Mouse (Mus musculus) bone marrow macrophage, adult 2 months (primary cell): Measurements from ENCODE around the gene Nts.

Source experiments
- CTCF ChIP-seq: IDR thresholded peaks from 2 replicates; pipeline ENCODE4 v1.5.1; 2012; ENCODE audit warnings: low read depth, mild to moderate bottlenecking, low read length, moderate library complexity
- POLR2A ChIP-seq: IDR thresholded peaks from 2 replicates; pipeline ENCODE4 v1.6.1; 2012; ENCODE audit warnings: mild to moderate bottlenecking, low read depth, low read length, borderline replicate concordance

GRCm38 (mm10) chr10:102490386-102490785 is at the start of gene Nts:
- TF ChIP-seq CTCF (no peak), POLR2A (no peak)
